Mouse (Mus musculus) bone marrow macrophage, adult 2 months (primary cell): ENCODE measurements at regions not wholly inside any gene's neighbourhood (a gene's known extent, or its start where the extent isn't known, plus 50 kb on each side); places are given as distances from the start of the nearest gene placed in this dataset.

Source experiments
- CTCF ChIP-seq: IDR thresholded peaks from 2 replicates; pipeline ENCODE4 v1.5.1; 2012; ENCODE audit warnings: low read depth, mild to moderate bottlenecking, low read length, moderate library complexity
- POLR2A ChIP-seq: IDR thresholded peaks from 2 replicates; pipeline ENCODE4 v1.6.1; 2012; ENCODE audit warnings: mild to moderate bottlenecking, low read depth, low read length, borderline replicate concordance

GRCm38 (mm10) chr15:97457468-97457867 lies 210.4 kb upstream of the Amigo2 start:
- TF ChIP-seq POLR2A: no peak
- no peak for TF ChIP-seq CTCF
